Mouse (Mus musculus): ENCODE data around the gene Olfr1308. TPM values are rescaled to one million over a fixed set of nuclear protein-coding genes. Genes with fewer than 3 reads are reported as not detected.

Olfr1308 gene
- not detected for total RNA-seq (2022)

- no peak for DNase-seq
Measured at GRCm38 (mm10) chr2:111964844-111965243, at the start of gene Olfr1308. TSS of gene Olfr1308 (minus strand) at chr2:111964944.

- DNase-seq, result no peak
Measured at GRCm38 (mm10) chr2:112012608-112013007, 47.9 kb upstream of the Olfr1308 start, which contains the start of gene Olfr1310. TSS of gene Olfr1310 (minus strand) at chr2:112012708.

- DNase-seq, result no peak
Measured at GRCm38 (mm10) chr2:111990181-111990580, 25.4 kb upstream of the Olfr1308 start, which contains the start of gene Olfr1309. TSS of gene Olfr1309 (minus strand) at chr2:111990281.

GRCm38 (mm10) chr2:111949340-111949739 is 15.4 kb downstream of the Olfr1308 start, which contains the start of gene Olfr1307:
TSS of gene Olfr1307 (minus strand) at chr2:111949440.
- no peak for DNase-seq

- DNase-seq, result no peak
Measured at GRCm38 (mm10) chr2:111916171-111916570, 48.6 kb downstream of the Olfr1308 start, which contains the start of gene Olfr1306. TSS of gene Olfr1306 (minus strand) at chr2:111916271.

Other genes with a start within 250 kb of the Olfr1308 start
- gene Olfr1301, start 213.9 kb downstream of the Olfr1308 start, total RNA-seq (2022), result not detected
- not detected for gene Olfr1302, start 187.5 kb downstream of the Olfr1308 start, total RNA-seq (2022)
- not detected for gene Olfr1303, start 144.6 kb downstream of the Olfr1308 start, total RNA-seq (2022)
- not detected for gene Olfr1305, start 87.8 kb downstream of the Olfr1308 start, total RNA-seq (2022)
- not detected for gene Olfr1306, start 48.7 kb downstream of the Olfr1308 start, total RNA-seq (2022)
- gene Olfr1307, start 15.5 kb downstream of the Olfr1308 start, total RNA-seq (2022), result not detected
- not detected for gene Olfr1309, start 25.3 kb upstream of the Olfr1308 start, total RNA-seq (2022)
- not detected for gene Olfr1310, start 47.8 kb upstream of the Olfr1308 start, total RNA-seq (2022)
- gene Olfr1311, start 59.5 kb upstream of the Olfr1308 start, total RNA-seq (2022), result not detected
- not detected for gene Olfr1312, start 85.3 kb upstream of the Olfr1308 start, total RNA-seq (2022)
- not detected for gene Olfr1313, start 112.9 kb upstream of the Olfr1308 start, total RNA-seq (2022)
- gene Olfr1314, start 131.8 kb upstream of the Olfr1308 start, total RNA-seq (2022), result not detected
- not detected for gene Olfr1315-ps1, start 150.5 kb upstream of the Olfr1308 start, total RNA-seq (2022)
- not detected for gene Olfr1316, start 170.0 kb upstream of the Olfr1308 start, total RNA-seq (2022)
- gene Olfr1317, start 175.4 kb upstream of the Olfr1308 start, total RNA-seq (2022), result not detected
- gene Olfr1318, start 189.3 kb upstream of the Olfr1308 start, total RNA-seq (2022), result not detected

Measured in adrenal gland, adult 8-10 months (tissue).